Mouse (Mus musculus) thymus, postnatal 14 days (tissue): ENCODE measurements at regions not wholly inside any gene's neighbourhood (a gene's known extent, or its start where the extent isn't known, plus 50 kb on each side); places are given as distances from the start of the nearest gene placed in this dataset.

Experiments
- DNase-seq: peaks from one replicate; pipeline ENCODE4 v3.0.0; 2021

GRCm38 (mm10) chr12:107326101-107326500 lies 162.3 kb upstream of the 3110018I06Rik start:
- no peak for DNase-seq

DNA sequence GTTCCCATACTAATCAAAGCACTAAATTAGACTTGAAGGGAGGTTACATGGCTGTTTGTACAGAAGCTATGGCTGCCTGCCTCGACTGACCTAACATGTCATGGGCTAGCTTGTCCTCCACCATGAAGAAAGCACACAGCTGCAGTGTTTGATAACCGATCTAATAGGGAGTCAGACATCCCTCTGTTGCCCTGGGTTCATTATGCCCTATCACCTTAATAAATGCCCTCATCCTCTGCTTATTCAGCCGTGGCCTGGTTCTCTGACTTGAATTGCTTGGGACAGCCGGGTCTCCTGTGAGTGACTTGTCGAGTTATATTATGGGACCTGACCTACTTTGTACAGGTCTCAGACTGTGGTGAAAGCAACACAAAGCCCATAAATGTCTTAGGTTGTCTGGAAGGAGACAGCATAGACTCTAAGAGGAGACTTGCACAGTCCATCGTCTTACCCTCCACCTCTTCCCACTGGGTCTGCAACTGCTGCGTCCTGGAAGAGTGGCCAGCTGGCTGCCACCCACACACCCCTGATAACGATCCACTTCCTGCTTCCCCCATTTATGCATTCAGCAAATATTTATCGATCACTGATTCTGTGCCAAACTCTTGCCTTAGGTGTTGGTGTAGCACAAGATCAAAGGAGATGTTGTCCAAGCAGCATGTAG lies 161.2 kb upstream of the 3110018I06Rik start:
- DNase-seq: no peak

DNA sequence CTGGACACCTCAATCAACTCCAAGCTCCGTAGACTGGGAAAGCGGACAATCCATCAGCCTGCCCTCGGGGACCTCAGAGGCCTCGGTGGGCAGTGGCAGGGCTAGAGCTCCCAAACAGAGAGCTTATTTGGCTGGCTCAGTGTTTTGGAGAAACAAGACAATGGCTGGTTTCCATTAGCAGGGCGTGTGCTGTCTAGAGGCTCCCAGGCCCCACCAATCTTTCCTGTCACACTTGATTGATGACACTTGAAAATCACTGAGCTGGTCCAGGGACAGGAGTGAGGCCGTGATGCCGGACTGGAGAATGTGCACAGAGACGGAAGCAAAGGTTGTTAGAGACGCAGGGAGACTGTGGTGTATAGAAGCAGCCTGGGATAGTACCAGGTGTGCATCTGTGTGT lies 159.4 kb upstream of the 3110018I06Rik start:
- DNase-seq: no peak

DNA sequence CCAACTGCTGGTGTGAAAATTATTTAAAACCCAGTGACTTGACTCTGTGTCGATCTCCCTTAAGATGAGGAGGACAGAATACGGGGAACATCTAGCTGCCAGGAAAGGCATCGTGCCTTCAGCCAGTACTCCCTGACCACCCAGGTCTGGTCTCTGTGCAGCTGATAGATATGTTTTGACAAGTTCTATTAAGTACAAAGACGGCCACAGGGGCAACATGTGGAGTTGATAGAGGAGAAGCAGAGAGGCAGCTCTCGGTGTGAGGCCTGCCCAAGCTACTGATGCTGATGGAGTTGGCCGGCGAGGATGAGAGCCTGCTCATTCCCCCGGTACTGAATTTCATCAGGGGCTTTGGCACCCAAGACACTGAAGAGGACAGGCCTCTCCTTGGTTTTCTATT lies 154.1 kb upstream of the 3110018I06Rik start:
- no peak for DNase-seq

DNA sequence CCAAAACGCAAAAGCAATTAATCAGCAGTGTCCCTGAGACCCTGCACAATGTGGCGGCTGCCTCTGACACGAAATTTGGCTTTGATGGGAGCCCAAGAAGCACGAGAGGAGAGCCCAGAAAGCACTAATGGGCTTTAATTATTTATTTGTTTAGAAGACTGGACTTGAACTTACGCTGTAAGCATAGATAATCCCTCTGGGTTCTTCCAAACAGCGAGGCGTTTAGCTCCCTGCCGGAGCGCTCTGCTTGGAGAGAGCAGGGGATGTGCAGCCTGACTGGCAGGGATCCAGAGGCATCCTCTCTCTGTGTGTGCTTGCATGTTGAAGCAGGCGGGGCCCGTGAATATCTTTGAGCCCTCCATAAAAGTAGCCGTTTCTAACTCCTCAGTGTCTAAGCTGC lies 153.3 kb upstream of the 3110018I06Rik start:
- DNase-seq: no peak

GRCm38 (mm10) chr12:107338758-107339157 lies 149.7 kb upstream of the 3110018I06Rik start:
- DNase-seq: no peak

DNA sequence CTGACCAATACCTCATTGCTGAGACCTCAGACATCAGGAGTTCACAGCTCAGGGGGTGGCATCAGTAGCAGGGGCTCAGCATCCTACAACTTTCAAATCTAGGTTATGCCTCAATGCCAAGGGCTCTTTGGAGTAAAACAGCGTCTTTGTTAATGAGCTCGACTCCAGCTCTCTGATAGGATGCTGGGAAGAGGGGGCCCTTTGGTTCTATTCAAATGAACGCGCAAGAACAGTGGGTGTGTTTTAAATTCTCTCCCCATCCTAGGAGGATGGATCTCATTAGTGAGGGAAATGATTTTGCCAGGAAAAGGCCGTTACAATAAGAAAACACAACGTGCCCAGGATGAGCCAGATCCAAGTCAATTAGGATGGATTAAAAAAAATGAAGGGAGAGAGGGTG lies 132.2 kb upstream of the 3110018I06Rik start:
- DNase-seq: no peak

DNA sequence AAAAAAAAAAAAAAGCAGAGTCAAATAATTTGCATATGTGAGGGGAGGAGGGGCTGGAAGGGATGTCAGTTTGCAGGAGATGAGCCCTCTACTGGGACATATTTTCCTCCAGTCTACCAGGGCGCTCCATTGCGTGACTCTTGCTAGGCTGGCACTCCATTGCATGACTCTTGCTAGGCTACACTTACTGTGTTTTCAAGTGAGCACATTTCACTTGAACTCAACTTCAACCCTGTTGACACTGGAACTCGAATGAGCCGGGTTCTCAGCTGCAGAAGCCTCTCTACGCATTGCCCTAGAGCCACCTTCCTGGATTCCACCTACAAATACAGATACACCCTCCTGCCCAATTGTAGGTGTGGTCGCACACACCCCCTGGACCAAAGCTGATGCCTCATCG lies 131.5 kb upstream of the 3110018I06Rik start:
- peak; percentile 37 for DNase-seq

DNA sequence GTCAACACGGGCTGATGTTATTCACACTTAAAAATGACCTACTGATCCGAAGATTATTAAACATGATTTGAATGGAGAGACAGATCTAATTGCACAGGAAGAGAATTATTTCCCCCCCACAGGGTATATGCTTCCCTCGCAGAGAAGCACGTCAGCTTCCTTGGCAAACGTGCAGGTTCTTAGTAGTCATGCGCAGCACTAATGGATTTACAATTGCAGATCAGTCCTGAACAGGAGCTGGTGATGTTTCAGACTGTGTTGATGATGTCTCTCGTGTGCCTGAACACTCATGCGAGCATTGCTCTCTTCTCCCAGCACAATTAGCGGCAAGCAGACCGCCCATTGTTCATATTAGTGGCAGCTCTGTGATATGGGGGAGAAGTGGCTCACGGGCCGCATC lies 127.9 kb upstream of the 3110018I06Rik start:
- no peak for DNase-seq

DNA sequence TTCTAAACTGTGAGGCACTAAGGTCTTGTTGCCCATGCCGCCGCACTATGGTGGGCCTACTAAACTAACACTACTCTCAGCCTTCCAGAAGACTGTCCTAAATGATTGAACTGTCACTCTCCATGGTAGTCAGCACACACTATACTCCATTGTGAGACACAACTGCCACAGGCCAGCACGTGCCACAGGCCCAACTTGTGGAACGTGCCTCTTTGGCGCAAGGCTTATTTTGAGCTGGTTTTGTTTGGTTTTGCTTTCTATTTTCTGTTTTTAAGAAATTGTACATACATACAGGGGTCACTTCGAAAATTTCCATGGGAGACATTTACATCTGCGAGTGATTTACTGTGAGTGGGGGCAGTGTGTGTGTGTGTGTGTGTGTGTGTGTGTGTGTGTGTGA lies 126.8 kb upstream of the 3110018I06Rik start:
- DNase-seq: peak; percentile 26

DNA sequence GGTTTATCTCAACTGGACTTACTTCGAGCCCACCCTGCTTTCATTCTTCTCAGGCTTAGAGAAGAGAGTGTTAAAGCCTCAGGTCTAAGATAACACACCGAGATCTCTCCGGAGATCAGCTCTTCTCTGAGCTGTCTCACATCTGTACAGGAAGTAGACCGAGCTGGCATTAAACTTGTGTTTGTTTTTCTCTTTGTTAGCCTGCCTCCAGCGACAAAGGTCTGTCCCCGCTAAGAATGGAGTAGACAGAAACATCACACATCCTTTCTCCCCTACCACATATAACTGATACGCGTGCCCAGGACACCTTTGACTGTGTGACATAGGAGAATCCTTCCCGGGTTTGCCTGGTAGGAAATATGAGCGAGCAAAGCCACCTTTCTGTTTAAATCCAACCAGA lies 126.3 kb upstream of the 3110018I06Rik start:
- peak; percentile 72 for DNase-seq

- DNase-seq: no peak
Measured at GRCm38 (mm10) chr12:107372254-107372653, 116.2 kb upstream of the 3110018I06Rik start.

DNA sequence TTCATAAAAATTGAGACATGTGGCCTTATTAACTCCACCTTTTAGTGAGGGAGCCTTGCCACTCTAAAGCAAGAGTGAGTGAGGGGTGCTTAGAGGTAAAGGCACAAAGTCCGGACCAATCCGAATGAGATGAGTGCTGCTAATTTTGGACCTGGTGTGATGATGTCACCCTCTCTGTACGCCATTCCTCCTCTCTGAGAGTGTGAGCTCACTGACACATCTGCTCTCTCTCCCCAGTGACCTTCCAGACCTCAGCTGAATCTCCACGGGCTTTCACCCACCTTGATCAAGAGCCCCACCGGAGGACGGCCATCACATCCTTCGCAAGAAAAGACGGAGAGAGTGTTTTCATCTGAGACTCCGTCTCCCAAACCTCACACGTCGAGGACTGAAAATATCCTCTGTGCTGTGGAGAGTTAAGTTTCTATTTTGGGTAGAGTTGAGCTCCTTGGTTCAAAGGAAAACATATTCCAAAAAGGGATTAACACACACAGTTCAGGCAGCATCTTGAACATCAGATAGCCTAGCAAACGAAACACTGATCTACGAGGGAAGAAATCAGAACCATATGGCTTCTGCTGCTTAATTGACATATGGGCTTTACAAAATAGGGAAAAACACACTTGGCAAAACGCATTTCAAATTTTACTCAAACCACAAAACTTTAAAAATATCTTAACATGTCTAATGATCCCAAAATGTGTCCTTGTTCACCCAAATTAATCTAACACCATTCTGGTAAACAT lies 96.2 kb upstream of the 3110018I06Rik start:
- DNase-seq: no peak

GRCm38 (mm10) chr12:107394467-107394866 lies 94.0 kb upstream of the 3110018I06Rik start:
- no peak for DNase-seq

- DNase-seq: no peak
Measured at GRCm38 (mm10) chr12:107404821-107405220, 83.6 kb upstream of the 3110018I06Rik start.

GRCm38 (mm10) chr12:107423923-107424322 lies 64.5 kb upstream of the 3110018I06Rik start:
- DNase-seq: no peak

DNA sequence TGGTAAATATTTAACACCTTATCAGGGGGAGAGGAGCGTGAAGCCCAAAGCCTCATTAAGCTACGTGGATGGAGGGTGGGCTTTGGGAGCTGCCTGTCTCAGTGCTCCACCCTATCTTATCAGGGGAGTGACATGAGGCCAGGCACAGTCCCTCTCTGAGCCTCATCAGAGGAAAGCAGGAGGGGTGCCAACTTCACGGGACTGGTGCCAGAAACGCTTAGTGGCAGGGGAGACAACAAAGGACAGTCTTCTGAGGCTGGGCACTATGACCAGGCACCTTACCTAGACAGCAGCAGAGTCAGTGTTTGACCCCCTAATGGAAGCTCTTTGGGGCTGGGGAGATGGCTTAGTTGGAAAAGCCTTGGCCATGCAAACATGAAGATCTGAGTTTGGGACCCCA lies 49.9 kb upstream of the 3110018I06Rik start:
- no peak for DNase-seq
